Mouse (Mus musculus) midbrain, embryonic 13.5 days (tissue): Measurements from ENCODE around the gene Pclo. TPM values are rescaled to one million over a fixed set of nuclear protein-coding genes. Genes with fewer than 3 reads are reported as not detected.
"Not testable (repeated sequence)": the region's sequence is repeated elsewhere in the genome, so short reads cannot be mapped to it uniquely, and the experiment has no call there.

Experiments used
- ATAC-seq: fragments of 200-750 bp; cut with Nextera tagmentation; 2 replicates; pipeline ENCODE4 v1.8.0; 2017; ENCODE audit warnings: mild to moderate bottlenecking, moderate TSS enrichment, moderate library complexity
- H3K27ac ChIP-seq: fragments of 300-500 bp; sonication (generic); 2 replicates; pipeline ENCODE4 v1.5.1; 2015; ENCODE audit warnings: inconsistent platforms, mild to moderate bottlenecking, moderate library complexity
- H3K27me3 ChIP-seq: fragments of 300-500 bp; sonication (generic); 2 replicates; pipeline ENCODE4 v1.6.1; 2015; ENCODE audit warnings: mild to moderate bottlenecking, inconsistent platforms
- H3K36me3 ChIP-seq: fragments of 300-500 bp; sonication (generic); 2 replicates; pipeline ENCODE4 v1.6.1; 2015; ENCODE audit warnings: mild to moderate bottlenecking, inconsistent platforms
- H3K4me1 ChIP-seq: fragments of 300-500 bp; sonication (generic); replicated peaks from 2 replicates; pipeline ENCODE4 v1.6.1; 2015; ENCODE audit warnings: inconsistent platforms
- H3K4me2 ChIP-seq: fragments of 300-500 bp; sonication (generic); replicated peaks from 2 replicates; pipeline ENCODE4 v1.6.1; 2015; ENCODE audit warnings: moderate library complexity, mild to moderate bottlenecking, inconsistent platforms
- H3K4me3 ChIP-seq: fragments of 300-500 bp; sonication (generic); replicated peaks from 2 replicates; pipeline ENCODE4 v1.5.1; 2015; ENCODE audit warnings: mild to moderate bottlenecking, inconsistent platforms
- H3K9ac ChIP-seq: fragments of 300-500 bp; sonication (generic); replicated peaks from 2 replicates; pipeline ENCODE4 v1.6.1; 2015; ENCODE audit warnings: mild to moderate bottlenecking, inconsistent platforms
- H3K9me3 ChIP-seq: fragments of 300-500 bp; sonication (generic); 2 replicates; pipeline ENCODE4 v1.6.1; 2016; ENCODE audit warnings: mild to moderate bottlenecking, inconsistent platforms
- WGBS: fragments of 180-500 bp; shearing (Covaris S2); methylation state at CpG from one replicate; pipeline ENCODE4 v1.1.7; 2015; 5-methylcytosine and 5-hydroxymethylcytosine counted together
- polyA plus RNA-seq: library from polyadenylated mRNA; unstranded; fragments of >200 nt; fragmentation: Nextera tagmentation; extraction: Ambion mirVana; gene quantifications from 2 replicates; pipeline ENCODE4 v1.2.1, GENCODE M21; 2015

Gene Pclo
- polyA plus RNA-seq: 7.2 and 7.4 TPM in 2 replicates

DNA sequence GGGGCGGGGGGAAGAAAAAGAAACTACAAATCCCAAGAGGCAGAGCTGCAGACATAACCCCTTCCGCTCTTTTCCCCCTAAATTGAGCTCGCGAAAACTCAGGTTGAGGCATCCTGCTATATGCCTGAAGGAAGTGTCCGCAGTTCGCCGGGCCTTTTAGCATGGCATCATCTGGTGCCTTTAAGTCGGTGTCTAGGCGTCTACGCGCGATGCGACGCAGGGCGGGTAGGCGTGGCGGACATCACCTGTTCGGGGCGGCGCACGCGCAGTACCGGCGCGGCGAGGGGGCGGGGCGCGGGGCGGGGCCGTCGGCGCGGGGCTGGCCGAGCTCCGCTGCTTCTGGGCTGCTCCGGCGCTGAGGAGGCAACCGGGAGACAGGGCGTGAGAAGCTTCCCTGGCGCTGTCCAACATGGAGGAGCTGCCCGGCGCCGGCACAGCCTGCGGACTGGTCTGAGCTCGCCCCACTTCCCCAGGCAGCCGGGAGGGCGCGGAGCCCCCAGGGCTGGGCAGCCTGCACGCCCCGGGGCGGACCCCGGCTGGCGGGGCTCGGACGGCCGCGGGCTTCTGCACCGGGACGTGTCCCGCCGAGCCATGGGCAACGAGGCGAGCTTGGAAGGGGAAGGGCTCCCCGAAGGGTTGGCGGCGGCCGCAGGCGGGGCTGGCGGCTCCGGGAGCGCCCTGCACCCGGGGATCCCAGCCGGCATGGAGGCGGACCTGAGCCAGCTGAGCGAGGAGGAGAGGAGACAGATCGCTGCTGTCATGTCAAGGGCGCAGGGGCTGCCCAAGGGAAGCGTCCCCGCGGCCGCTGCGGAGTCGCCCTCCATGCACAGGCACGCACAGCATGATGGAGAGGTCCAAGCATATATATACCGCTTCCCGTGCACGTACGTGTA is at the start of gene Pclo:
Gene Pclo, plus strand, starts transcription at position 288 of the 893 bp plus-strand sequence.
- under 1% methylated on average over 87 of the region's 89 CpGs for WGBS
- Histone ChIP-seq H3K9me3 (no peaks in the 10 kb centered on the region), H3K4me1 (peaks cover 10% of the 10 kb centered on the region; the same call in 1 of the 2 replicates), H3K9ac (peak within 1 kb of the TSS; percentile 92), H3K27me3 (no peaks in the 10 kb centered on the region), H3K4me2 (peak within 1 kb of the TSS; percentile 66), H3K36me3 (no peaks in the 10 kb centered on the region), H3K4me3 (peak within 1 kb of the TSS; percentile 74), H3K27ac (peak within 1 kb of the TSS; percentile 99)
- peak; percentile 99 for ATAC-seq

- H3K27ac ChIP-seq, H3K9me3 ChIP-seq, H3K36me3 ChIP-seq, H3K4me1 ChIP-seq, ATAC-seq, H3K27me3 ChIP-seq, H3K9ac ChIP-seq, H3K4me3 ChIP-seq, H3K4me2 ChIP-seq: not testable (repeated sequence)
- 58% methylated on average over 2 of the region's 2 CpGs for WGBS
Observed at GRCm38 (mm10) chr5:14494431-14494830, 20.3 kb upstream of the Pclo start.

DNA sequence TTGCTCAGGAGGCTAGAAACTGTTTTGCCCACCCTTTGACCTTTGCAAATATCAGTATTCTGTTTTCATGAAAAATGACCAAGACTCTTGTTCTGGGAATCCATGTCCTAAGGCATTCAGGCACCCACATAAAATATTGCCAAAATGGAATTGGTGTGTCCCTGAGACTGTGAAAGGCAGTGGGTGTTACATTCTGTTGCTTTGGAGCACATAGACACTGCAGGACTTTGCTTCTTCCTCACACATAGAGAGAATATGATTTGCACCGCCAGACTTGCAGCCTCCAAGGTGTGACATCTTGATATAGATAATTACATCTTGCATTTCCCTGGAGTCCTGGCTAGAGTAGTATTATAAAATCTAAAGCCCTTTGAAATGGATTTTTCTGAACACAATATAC is 6.2 kb upstream of the Pclo start:
- Histone ChIP-seq H3K9ac (no peak overlapping the region), H3K4me3 (no peak overlapping the region), H3K4me1 (no peaks in the 10 kb centered on the region), H3K27me3 (no peaks in the 10 kb centered on the region), H3K36me3 (no peaks in the 10 kb centered on the region), H3K9me3 (no peaks in the 10 kb centered on the region), H3K27ac (no peak overlapping the region), H3K4me2 (no peak overlapping the region)
- no peak for ATAC-seq
- 66% methylated on average over 1 of the region's 1 CpGs for WGBS

DNA sequence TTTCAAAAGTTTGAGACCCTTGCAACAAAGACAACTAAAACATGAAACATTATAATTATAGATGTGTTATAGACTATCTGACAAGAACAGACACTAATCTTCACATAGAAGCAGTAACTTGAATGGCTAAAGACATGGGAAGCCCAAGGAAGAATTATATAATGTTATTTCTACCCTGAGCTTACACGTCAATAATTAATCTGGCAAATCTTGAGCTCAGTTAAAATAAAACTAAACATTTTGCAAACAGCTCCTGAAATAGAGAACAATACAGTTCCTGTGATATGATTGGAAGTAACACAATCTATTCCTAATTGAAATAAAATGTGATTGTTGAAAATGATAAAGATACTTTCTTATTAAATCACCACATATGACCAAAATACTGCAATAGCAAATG is 5.1 kb upstream of the Pclo start:
- Histone ChIP-seq H3K36me3 (no peaks in the 10 kb centered on the region), H3K4me2 (no peak overlapping the region), H3K9me3 (no peaks in the 10 kb centered on the region), H3K27ac (no peak overlapping the region), H3K27me3 (no peaks in the 10 kb centered on the region), H3K4me3 (no peak overlapping the region), H3K4me1 (no peaks in the 10 kb centered on the region), H3K9ac (no peak overlapping the region)
- 89% methylated on average over 1 of the region's 1 CpGs for WGBS
- ATAC-seq: no peak

GRCm38 (mm10) chr5:14518131-14518832 is 3.6 kb downstream of the Pclo start:
- Histone ChIP-seq H3K36me3 (peaks cover 14% of the 10 kb centered on the region), H3K9me3 (no peaks in the 10 kb centered on the region), H3K4me3 (no peak overlapping the region), H3K4me2 (no peak overlapping the region), H3K27ac (no peak overlapping the region), H3K9ac (no peak overlapping the region), H3K27me3 (no peaks in the 10 kb centered on the region), H3K4me1 (peaks cover 10% of the 10 kb centered on the region; the same call in 1 of the 2 replicates)
- WGBS: 70% methylated on average over 4 of the region's 4 CpGs
- ATAC-seq: no peak

DNA sequence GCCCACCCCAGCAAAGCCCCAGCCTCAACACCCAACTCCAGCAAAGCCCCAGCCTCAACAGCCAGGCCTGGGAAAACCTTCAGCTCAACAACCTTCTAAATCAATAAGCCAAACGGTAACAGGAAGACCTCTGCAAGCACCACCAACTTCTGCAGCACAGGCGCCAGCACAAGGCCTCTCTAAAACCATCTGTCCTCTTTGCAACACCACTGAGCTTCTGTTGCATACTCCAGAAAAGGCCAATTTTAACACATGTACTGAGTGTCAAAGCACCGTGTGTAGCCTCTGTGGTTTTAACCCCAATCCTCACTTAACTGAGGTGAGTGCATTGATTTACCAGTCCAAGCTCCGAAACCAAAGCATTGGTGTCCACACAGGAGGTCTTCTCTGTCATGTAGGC is 7.3 kb downstream of the Pclo start:
- Histone ChIP-seq H3K4me3 (no peak overlapping the region), H3K9me3 (no peaks in the 10 kb centered on the region), H3K27me3 (no peaks in the 10 kb centered on the region), H3K27ac (no peak overlapping the region), H3K36me3 (peaks cover 14% of the 10 kb centered on the region), H3K4me2 (no peak overlapping the region), H3K4me1 (no peaks in the 10 kb centered on the region; the same call in 1 of the 2 replicates), H3K9ac (no peak overlapping the region)
- 87% methylated on average over 4 of the region's 4 CpGs for WGBS
- ATAC-seq: no peak

DNA sequence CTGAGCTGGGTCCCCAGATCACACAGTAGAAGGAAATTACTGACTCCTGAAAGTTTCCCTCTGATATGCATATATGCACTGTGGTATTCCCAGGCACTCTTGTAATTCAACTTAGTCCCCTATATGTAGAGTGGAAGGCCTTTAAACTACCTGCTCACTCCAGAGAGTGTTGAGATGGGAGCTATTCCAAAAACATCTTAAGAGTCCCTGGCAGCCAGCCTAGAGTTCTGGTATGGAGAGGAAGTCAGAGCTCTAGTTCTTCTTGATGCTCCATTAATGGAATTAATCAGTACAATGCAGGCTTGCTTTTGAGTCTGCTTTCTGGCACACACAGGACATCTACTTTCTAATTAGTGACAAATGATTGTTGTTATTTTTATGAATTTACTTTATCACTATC is 11.3 kb downstream of the Pclo start:
- H3K9me3 ChIP-seq: no peaks in the 10 kb centered on the region
- no peak overlapping the region for H3K4me2 ChIP-seq
- no peak overlapping the region for H3K9ac ChIP-seq
- peaks cover 13% of the 10 kb centered on the region for H3K36me3 ChIP-seq
- no peaks in the 10 kb centered on the region for H3K27me3 ChIP-seq
- no peak overlapping the region for H3K27ac ChIP-seq
- H3K4me3 ChIP-seq: no peak overlapping the region
- 0 out of 2 replicates have a peak, but pooled peaks have one; percentile 17 for ATAC-seq
- H3K4me1 ChIP-seq: no peaks in the 10 kb centered on the region; the same call in 1 of the 2 replicates

DNA sequence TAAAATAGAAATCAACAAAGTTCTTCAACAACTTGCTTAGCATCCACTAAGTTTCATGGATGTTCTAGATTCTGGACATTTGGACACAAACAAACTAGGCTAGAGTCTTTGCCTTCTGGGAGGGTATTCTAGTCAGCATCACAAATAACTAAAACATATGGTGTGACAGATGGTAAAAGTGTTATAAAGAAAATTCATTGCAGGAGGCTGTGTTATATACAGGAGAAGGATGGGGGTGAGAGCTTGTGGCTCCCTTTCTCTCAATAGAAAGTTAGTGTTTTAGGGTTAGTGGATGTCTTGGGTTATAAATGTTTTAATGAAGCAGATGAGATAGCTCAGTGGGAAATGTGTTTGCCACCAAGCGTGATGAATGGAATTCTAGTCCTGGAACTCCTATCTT is 13.1 kb downstream of the Pclo start:
- no peak overlapping the region for H3K27ac ChIP-seq
- no peak overlapping the region for H3K4me2 ChIP-seq
- WGBS: 34% methylated on average over 1 of the region's 1 CpGs
- no peaks in the 10 kb centered on the region; the same call in 1 of the 2 replicates for H3K4me1 ChIP-seq
- H3K9me3 ChIP-seq: no peaks in the 10 kb centered on the region
- H3K4me3 ChIP-seq: no peak overlapping the region
- no peak for ATAC-seq
- H3K27me3 ChIP-seq: no peaks in the 10 kb centered on the region
- no peaks in the 10 kb centered on the region for H3K36me3 ChIP-seq
- H3K9ac ChIP-seq: no peak overlapping the region

- no peaks in the 10 kb centered on the region for H3K4me1 ChIP-seq
- H3K9me3 ChIP-seq: no peaks in the 10 kb centered on the region
- H3K9ac ChIP-seq: no peak overlapping the region
- no peak overlapping the region for H3K4me2 ChIP-seq
- no peaks in the 10 kb centered on the region for H3K36me3 ChIP-seq
- no peak for ATAC-seq
- H3K27ac ChIP-seq: no peak overlapping the region
- H3K27me3 ChIP-seq: no peaks in the 10 kb centered on the region
- 89% methylated on average over 2 of the region's 2 CpGs for WGBS
- no peak overlapping the region for H3K4me3 ChIP-seq
Observed at GRCm38 (mm10) chr5:14531906-14532305, 17.2 kb downstream of the Pclo start.

DNA sequence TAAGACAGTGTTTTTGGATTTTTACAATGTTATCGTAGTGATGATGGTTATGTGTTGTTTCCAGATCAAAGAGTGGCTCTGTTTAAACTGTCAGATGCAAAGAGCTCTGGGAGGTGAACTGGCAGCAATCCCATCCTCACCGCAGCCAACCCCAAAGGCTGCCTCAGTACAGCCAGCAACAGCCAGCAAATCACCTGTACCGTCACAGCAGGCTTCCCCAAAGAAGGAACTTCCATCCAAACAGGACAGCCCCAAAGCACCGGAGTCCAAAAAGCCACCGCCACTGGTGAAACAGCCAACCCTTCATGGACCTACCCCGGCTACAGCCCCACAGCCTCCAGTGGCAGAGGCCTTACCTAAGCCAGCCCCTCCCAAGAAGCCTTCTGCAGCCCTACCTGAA is 24.6 kb downstream of the Pclo start:
- H3K9me3 ChIP-seq: no peaks in the 10 kb centered on the region
- no peak overlapping the region for H3K4me2 ChIP-seq
- no peaks in the 10 kb centered on the region for H3K4me1 ChIP-seq
- peaks cover 14% of the 10 kb centered on the region for H3K36me3 ChIP-seq
- H3K27me3 ChIP-seq: no peaks in the 10 kb centered on the region
- H3K4me3 ChIP-seq: no peak overlapping the region
- 91% methylated on average over 6 of the region's 6 CpGs for WGBS
- H3K27ac ChIP-seq: no peak overlapping the region
- no peak overlapping the region for H3K9ac ChIP-seq
- no peak for ATAC-seq

- no peak overlapping the region for H3K4me3 ChIP-seq
- H3K9me3 ChIP-seq: no peaks in the 10 kb centered on the region
- H3K9ac ChIP-seq: no peak overlapping the region
- peak; percentile 30; the same call in 1 of the 2 replicates for ATAC-seq
- WGBS: 83% methylated on average over 13 of the region's 13 CpGs
- no peaks in the 10 kb centered on the region for H3K4me1 ChIP-seq
- H3K27me3 ChIP-seq: no peaks in the 10 kb centered on the region
- H3K36me3 ChIP-seq: peaks cover 14% of the 10 kb centered on the region
- no peak overlapping the region for H3K27ac ChIP-seq
- H3K4me2 ChIP-seq: no peak overlapping the region
Observed at GRCm38 (mm10) chr5:14539961-14540627, 25.4 kb downstream of the Pclo start.

DNA sequence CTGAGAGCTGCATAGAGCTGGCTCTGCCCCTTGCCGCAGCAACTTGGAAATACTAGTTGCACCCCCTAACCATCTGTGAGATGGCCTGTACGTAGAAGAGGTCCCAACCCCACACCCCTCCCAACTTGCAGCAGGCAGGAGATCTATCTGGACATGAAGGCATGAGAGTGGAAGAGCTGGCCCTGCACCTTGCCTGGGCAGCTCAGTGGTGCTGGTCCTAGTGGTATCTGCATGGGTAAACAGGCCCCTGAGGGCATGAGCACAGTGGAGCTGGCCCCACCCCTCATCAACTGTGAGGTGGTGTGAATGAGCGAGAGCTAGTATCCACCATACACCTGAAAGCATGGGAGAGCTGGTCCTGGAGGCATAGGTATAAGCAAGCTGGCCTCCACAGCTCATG is 60.9 kb downstream of the Pclo start:
- Histone ChIP-seq H3K27ac (no peak overlapping the region), H3K36me3 (no peaks in the 10 kb centered on the region), H3K4me3 (no peak overlapping the region), H3K4me2 (no peak overlapping the region), H3K9ac (no peak overlapping the region), H3K27me3 (no peaks in the 10 kb centered on the region), H3K9me3 (no peaks in the 10 kb centered on the region), H3K4me1 (no peaks in the 10 kb centered on the region)
- peak; percentile 40; the same call in 1 of the 2 replicates for ATAC-seq
- WGBS: 93% methylated on average over 3 of the region's 3 CpGs
